Mouse (Mus musculus) midbrain, embryonic 14.5 days (tissue): ENCODE measurements around the gene Frmd4a. TPM values are rescaled to one million over a fixed set of nuclear protein-coding genes. Genes with fewer than 3 reads are reported as not detected.
A peak's percentile ranks its signal among the peaks of the same experiment; 100 is the strongest.

Experiments
- ATAC-seq: fragments of 200-750 bp; cut with Nextera tagmentation; 2 replicates; pipeline ENCODE4 v1.8.0; 2017; ENCODE audit warnings: moderate number of reproducible peaks, moderate library complexity; ENCODE audit not compliant: low FRiP score, low TSS enrichment
- DNase-seq: peaks from one replicate; pipeline ENCODE4 v3.0.0-alpha.2; 2015
- H3K27ac ChIP-seq: fragments of 300-500 bp; sonication (generic); replicated peaks from 2 replicates; pipeline ENCODE4 v1.5.1; 2014; ENCODE audit warnings: mild to moderate bottlenecking, low read depth, low read length, moderate library complexity
- H3K27me3 ChIP-seq: fragments of 300-500 bp; sonication (generic); 2 replicates; pipeline ENCODE4 v1.6.1; 2014; ENCODE audit warnings: low read length, control low read depth, mixed read lengths; ENCODE audit not compliant: control insufficient read depth, insufficient read depth
- H3K36me3 ChIP-seq: fragments of 300-500 bp; sonication (generic); 2 replicates; pipeline ENCODE4 v1.6.1; 2014; ENCODE audit warnings: low read length, control low read depth; ENCODE audit not compliant: control insufficient read depth, insufficient read depth
- H3K4me1 ChIP-seq: fragments of 300-500 bp; sonication (generic); 2 replicates; pipeline ENCODE4 v1.6.1; 2014; ENCODE audit warnings: mild to moderate bottlenecking, antibody characterized with exemption, low read length, control low read depth; ENCODE audit not compliant: control insufficient read depth, insufficient read depth
- H3K4me2 ChIP-seq: fragments of 300-500 bp; sonication (generic); 2 replicates; pipeline ENCODE4 v1.6.1; 2014; ENCODE audit warnings: mild to moderate bottlenecking, low read length, moderate library complexity
- H3K4me3 ChIP-seq: fragments of 300-500 bp; sonication (generic); replicated peaks from 2 replicates; pipeline ENCODE4 v1.5.1; 2014; ENCODE audit warnings: low read depth, low read length
- H3K9ac ChIP-seq: fragments of 300-500 bp; sonication (generic); replicated peaks from 2 replicates; pipeline ENCODE4 v1.6.1; 2014; ENCODE audit warnings: mild to moderate bottlenecking, low read length, moderate library complexity
- H3K9me3 ChIP-seq: fragments of 300-500 bp; sonication (generic); 2 replicates; pipeline ENCODE4 v1.6.1; 2016; ENCODE audit warnings: low read length, control low read depth, mixed read lengths; ENCODE audit not compliant: control insufficient read depth
- WGBS: fragments of 180-500 bp; shearing (Covaris S2); extraction: QIAGEN DNeasy Blood & Tissue Kit; methylation state at CpG from one replicate; pipeline ENCODE4 v1.1.7; 2014; 5-methylcytosine and 5-hydroxymethylcytosine counted together
- polyA plus RNA-seq: library from polyadenylated mRNA; unstranded; fragments of >200 nt; fragmentation: Nextera tagmentation; extraction: Ambion mirVana; gene quantifications from 2 replicates; pipeline ENCODE4 v1.2.1, GENCODE M21; 2014

The Frmd4a gene
- polyA plus RNA-seq, 1 experiment from 2014 or later = 68.4 TPM

DNA sequence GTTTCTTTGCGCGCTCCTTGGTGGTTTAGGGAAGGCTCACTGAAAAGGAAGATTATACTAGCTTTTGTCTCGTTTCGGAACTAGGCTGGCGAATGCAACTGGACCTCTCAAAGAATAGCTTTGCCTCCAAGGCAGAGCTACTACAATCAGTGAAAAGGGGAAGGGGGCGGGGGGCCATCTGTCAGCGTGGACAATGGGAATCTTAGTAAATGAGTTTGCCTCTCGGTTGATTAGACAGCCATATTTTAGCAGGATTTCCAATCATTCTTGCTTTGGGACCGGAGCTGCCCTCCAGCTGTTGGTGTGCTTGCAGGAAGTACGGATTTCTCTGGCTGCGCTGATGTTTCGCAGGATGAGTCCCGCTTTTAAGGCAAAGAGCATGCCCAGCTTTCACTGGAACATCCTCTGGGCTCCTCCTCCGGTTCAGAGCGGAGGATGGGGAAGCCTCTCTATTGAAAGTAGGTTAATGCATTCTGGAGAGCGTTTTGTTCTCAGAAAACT is 135.7 kb downstream of the Frmd4a start:
- Histone ChIP-seq H3K4me3 (peak overlapping the region; percentile 47), H3K9ac (peak overlapping the region; percentile 48), H3K4me2 (peak overlapping the region; percentile 65), H3K4me1 (peaks cover 33% of the 10 kb centered on the region), H3K36me3 (no peaks in the 10 kb centered on the region), H3K9me3 (no peaks in the 10 kb centered on the region), H3K27ac (peak overlapping the region; percentile 81), H3K27me3 (no peaks in the 10 kb centered on the region)
- DNase-seq = peak; percentile 82
- ATAC-seq = peak; percentile 31; the same call in 1 of the 2 replicates
- under 1% methylated on average over 16 of the region's 16 CpGs for WGBS

DNA sequence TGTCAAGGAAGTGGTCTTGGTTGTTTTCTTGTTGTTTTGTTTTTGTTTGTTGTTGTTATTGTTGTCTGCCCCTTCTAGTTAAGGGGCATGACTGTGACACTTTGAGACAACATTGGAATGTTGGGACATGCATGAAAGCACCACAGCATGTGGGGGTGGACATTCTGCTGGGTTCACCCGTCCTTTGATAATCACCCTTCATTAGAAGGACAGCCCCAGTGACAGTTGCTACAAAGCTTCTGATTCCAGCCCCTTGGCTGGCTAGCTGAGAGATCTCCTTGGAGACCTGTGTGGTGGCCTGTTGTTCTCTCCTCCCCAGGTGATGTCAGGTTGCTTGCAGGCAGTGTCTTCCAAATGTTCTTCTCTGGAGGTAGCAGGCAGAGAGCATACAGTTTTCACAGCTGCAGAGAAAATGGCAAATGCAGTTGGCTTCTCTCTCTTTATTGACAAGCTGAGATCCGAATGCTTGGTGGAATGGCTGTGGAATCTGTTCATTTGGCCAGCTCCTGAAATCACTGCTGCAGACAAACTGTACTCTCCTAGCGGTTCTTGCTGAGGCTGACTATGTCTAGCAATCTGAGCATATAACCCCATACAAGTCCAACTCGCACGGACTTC is 136.6 kb downstream of the Frmd4a start:
- no peaks in the 10 kb centered on the region for H3K36me3 ChIP-seq
- ATAC-seq (no peak), DNase-seq (peak; percentile 41)
- peak overlapping the region; percentile 65 for H3K4me2 ChIP-seq
- H3K27ac ChIP-seq = peak overlapping the region; percentile 81
- H3K9ac ChIP-seq = peak overlapping the region; percentile 48; the same call in 1 of the 2 replicates
- H3K4me3 ChIP-seq = peak overlapping the region; percentile 47
- H3K9me3 ChIP-seq = no peaks in the 10 kb centered on the region
- no peaks in the 10 kb centered on the region for H3K27me3 ChIP-seq
- 28% methylated on average over 5 of the region's 5 CpGs for WGBS
- H3K4me1 ChIP-seq = peaks cover 33% of the 10 kb centered on the region

DNA sequence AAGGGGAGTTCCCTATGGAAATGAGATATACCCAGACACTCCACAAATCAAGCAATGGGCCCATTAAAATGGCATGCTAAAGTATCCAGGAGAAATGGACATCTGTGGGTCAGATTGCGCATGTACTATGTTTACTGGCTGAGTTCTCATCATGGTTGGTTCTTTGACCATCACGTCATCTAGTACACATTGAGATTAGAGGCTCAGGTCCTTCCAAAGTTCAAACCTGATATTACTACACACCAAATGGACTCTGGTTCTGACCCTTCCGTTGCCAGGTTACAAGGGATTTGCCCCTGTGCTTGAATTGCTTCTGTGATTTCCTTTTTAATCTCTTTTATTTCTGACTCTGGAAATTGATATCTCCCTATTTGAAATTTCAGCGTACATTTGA is 137.1 kb downstream of the Frmd4a start:
- 50% methylated on average over 4 of the region's 4 CpGs for WGBS
- ATAC-seq (no peak), DNase-seq (no peak)
- Histone ChIP-seq H3K4me3 (peak overlapping the region; percentile 47), H3K27me3 (no peaks in the 10 kb centered on the region), H3K4me1 (peaks cover 33% of the 10 kb centered on the region), H3K9me3 (no peaks in the 10 kb centered on the region), H3K9ac (peak overlapping the region; percentile 48; the same call in 1 of the 2 replicates), H3K36me3 (no peaks in the 10 kb centered on the region), H3K4me2 (peak overlapping the region; percentile 65), H3K27ac (peak overlapping the region; percentile 81)

DNA sequence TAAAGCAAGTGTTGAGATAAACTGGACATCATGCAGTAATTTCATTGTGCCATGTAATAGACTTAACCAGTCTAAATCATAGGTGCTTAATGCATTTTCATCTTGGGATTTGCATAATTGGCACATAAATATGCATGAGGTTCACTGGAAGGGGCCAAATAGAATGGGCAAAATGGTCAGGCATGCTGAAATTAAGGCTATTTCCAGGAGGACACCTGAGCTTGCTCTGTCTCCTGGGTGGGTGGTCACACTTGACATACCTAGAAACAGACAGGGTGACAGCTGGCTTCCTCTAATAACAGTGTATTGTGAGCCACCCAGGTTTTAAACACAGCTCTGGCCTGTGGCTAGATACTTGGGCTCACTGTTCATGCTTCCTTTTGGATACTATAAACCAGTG is 137.9 kb downstream of the Frmd4a start:
- Histone ChIP-seq H3K9ac (no peak overlapping the region), H3K36me3 (no peaks in the 10 kb centered on the region), H3K27me3 (no peaks in the 10 kb centered on the region), H3K4me3 (peak overlapping the region; percentile 47; the same call in 1 of the 2 replicates), H3K9me3 (no peaks in the 10 kb centered on the region), H3K27ac (peak overlapping the region; percentile 10; the same call in 1 of the 2 replicates), H3K4me1 (peaks cover 33% of the 10 kb centered on the region), H3K4me2 (peak overlapping the region; percentile 65)
- ATAC-seq (peak; percentile 46; the same call in 1 of the 2 replicates), DNase-seq (peak; percentile 46)

DNA sequence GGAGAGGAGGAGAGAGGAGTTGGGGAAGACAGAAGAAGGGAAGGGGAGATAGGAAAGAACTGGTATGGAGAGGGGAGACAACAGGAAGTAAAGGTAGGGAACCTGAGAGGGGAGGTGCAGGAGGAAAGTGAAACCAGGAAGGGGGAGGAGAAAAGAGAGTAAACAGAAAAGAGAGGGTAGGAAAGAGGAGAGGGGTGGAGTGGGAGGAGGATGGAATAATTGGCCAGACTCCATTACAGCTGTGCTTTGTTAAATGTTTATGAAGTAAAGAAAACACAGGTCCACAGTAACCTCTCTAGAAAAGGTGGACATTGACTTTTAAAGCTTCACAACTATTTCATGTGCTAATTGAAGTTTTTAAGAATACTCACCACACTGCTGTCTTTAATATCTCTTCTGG is 139.0 kb downstream of the Frmd4a start:
- H3K27ac ChIP-seq = no peak overlapping the region
- no peaks in the 10 kb centered on the region for H3K36me3 ChIP-seq
- no peaks in the 10 kb centered on the region for H3K27me3 ChIP-seq
- no peak for DNase-seq
- no peak overlapping the region for H3K9ac ChIP-seq
- no peak for ATAC-seq
- H3K4me2 ChIP-seq = peak overlapping the region; percentile 2; the same call in 1 of the 2 replicates
- H3K9me3 ChIP-seq = no peaks in the 10 kb centered on the region
- no peak overlapping the region for H3K4me3 ChIP-seq
- peaks cover 33% of the 10 kb centered on the region for H3K4me1 ChIP-seq

DNA sequence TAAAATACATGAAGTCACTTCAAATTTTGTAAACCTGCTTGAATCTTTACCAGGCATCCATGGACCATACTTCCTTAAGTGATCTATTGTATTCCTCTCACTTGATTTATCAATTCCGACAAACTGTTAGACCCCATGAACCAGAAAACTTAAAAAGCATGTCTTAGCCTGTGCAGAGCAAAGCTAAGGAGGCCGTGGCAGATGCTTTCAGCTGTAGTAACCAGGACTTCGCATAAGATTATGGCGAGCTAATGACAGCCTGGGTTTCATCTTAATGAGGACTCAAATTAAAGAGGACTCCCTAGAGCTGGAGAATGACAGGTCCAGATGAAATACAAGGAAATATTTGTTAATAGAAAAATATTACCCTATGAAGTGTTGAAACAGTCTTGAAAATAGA is 139.9 kb downstream of the Frmd4a start:
- no peak for ATAC-seq

DNA sequence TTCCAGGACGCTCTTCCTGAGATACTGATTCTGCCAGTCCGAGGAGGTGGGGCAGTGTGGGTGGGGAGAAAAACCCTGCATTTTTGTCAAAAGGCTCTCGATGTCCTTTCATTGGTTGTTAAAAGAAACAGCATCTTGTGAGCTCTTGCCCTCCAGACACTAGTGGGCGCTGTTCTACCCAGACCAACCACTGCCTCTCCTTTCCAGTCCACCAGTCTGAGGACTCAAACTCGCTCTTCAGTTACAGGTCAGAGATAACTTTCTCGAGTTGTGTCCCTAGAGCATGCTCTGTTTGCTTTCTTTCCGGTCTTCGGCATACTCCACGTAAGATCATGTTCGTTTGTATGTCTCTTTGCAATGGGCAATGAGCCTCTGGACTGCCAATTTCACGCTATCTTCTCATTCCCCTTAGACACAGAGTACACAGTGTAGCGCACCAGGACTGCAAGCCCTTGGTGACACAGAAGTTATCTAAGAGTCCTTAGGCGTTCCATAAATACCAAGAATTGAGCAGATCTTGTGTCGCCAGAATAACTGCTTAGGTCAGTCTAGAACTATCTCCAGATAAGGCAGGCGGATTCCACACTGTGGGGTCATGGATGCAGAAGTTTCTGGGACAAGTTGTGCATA is 142.2 kb downstream of the Frmd4a start:
- no peak overlapping the region for H3K27ac ChIP-seq
- WGBS = 85% methylated on average over 15 of the region's 15 CpGs
- DNase-seq (no peak), ATAC-seq (no peak)
- H3K9ac ChIP-seq = no peak overlapping the region
- H3K4me2 ChIP-seq = no peak overlapping the region
- no peak overlapping the region for H3K4me3 ChIP-seq
- peaks cover 16% of the 10 kb centered on the region for H3K4me1 ChIP-seq
- no peaks in the 10 kb centered on the region for H3K36me3 ChIP-seq
- no peaks in the 10 kb centered on the region for H3K27me3 ChIP-seq
- no peaks in the 10 kb centered on the region for H3K9me3 ChIP-seq

More for the DNA sequence above, 139.9 kb downstream of the Frmd4a start:
- Histone ChIP-seq H3K27me3 (no peaks in the 10 kb centered on the region), H3K36me3 (no peaks in the 10 kb centered on the region), H3K9ac (no peak overlapping the region), H3K27ac (no peak overlapping the region), H3K4me1 (peaks cover 29% of the 10 kb centered on the region), H3K4me3 (no peak overlapping the region), H3K9me3 (no peaks in the 10 kb centered on the region), H3K4me2 (no peak overlapping the region)
- 34% methylated on average over 4 of the region's 4 CpGs for WGBS
- DNase-seq = peak; percentile 29

DNA sequence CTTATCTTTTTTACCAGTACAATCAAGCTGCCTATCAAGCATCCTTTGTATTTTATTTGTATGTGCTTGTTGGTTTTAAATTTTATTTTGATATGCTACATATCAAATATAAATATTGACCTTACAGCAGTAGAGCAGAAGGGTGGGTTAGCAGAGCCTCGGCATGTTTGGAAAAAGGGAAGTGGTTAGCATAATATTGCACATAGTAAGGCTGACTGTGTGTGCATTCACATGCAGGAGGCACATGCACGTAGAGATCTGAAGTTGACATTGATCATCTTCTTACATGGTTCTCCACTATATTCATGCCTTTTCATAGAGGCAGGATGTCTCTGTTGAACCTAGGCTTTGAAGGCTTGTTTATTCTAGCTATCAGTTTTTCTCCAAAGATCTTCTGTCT is 148.7 kb downstream of the Frmd4a start:
- Histone ChIP-seq H3K4me2 (no peak overlapping the region), H3K27me3 (no peaks in the 10 kb centered on the region), H3K27ac (no peak overlapping the region), H3K4me1 (peaks cover 13% of the 10 kb centered on the region), H3K9me3 (no peaks in the 10 kb centered on the region), H3K36me3 (no peaks in the 10 kb centered on the region; the same call in 1 of the 2 replicates), H3K9ac (no peak overlapping the region), H3K4me3 (no peak overlapping the region)
- 90% methylated on average over 2 of the region's 2 CpGs for WGBS
- DNase-seq = no peak
- ATAC-seq = no peak

DNA sequence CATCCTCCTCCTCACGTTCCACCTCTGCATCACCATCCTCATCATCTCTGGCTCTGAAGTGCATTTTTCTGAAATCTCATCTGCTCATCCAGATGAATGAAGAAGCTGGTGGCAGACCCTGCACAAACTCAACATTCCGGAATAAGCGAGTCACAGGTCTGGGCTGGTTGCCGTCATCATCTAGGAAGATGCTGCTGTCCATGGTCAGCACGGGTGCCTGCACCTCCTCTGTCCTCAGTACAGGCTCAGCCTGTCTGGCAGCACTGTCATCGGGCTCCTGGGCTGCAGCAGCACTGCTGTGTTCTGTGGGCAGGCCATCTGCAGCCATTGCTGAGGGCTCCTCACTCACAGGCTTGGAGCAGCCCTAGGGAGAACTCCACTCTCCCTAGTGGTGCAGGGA is 149.6 kb downstream of the Frmd4a start:
- H3K9ac ChIP-seq = no peak overlapping the region
- H3K4me3 ChIP-seq = no peak overlapping the region
- H3K9me3 ChIP-seq = no peaks in the 10 kb centered on the region
- H3K4me1 ChIP-seq = peaks cover 13% of the 10 kb centered on the region
- DNase-seq = no peak
- no peak for ATAC-seq
- no peaks in the 10 kb centered on the region; the same call in 1 of the 2 replicates for H3K36me3 ChIP-seq
- H3K27ac ChIP-seq = no peak overlapping the region
- no peak overlapping the region for H3K4me2 ChIP-seq
- no peaks in the 10 kb centered on the region for H3K27me3 ChIP-seq
- 88% methylated on average over 6 of the region's 6 CpGs for WGBS
